Mouse (Mus musculus) ovary, adult 2 months (tissue): ENCODE results near the gene Slitrk6. TPM values are rescaled to one million over a fixed set of nuclear protein-coding genes. Genes with fewer than 3 reads are reported as not detected.

Experiments used
- polyA plus RNA-seq: library from polyadenylated mRNA; depleted of rRNA; stranded (reverse); fragments of >200 nt; gene quantifications from 2 replicates; pipeline ENCODE4 v1.2.3, GENCODE M21; 2012; rRNA removed

Slitrk6 gene
- polyA plus RNA-seq: 0.05 and 0.08 TPM in 2 replicates

DNA sequence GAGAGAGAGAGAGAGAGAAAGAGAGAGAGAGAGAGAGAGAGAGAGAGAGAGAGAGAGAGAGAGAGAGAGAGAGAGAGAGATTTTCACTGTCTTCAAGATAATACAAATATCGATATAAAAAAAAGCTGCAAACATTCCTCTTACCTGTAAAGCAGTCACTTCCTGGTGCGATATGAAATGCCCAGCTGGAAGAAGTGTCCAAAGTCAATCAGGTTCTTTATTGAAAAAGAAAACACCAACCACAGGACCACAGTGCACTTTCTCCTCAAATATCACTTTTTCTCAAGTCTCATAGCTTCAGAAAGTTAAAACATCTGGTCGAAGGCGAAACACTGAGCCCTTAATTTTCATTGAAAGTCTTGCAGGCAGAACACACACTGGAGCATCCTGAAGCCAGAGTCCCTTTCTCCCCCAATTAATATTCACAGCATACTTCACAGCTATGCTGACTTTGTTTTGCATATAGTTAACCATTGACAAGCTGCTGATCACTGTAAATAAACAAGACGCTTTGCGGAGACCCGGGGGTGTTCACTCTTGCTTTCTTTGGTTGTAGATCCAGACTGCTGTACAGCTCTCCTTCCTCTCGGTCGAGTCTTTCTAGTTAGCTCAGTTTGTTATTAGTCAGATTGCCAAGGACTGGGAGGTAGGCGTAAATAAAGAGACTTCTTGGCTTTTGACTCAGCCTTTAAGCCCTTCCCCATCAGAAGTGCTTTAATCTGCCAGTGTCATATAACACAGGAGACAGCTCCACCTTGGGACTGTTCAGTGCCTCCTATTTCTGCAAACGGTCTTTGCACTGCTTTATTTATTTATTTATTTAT is at the start of gene Slitrk6:
Gene Slitrk6 (minus strand): TSS at position 666 of the 824 bp plus-strand sequence.

